Mouse (Mus musculus): ENCODE results near the gene Nlrp1b.

DNA sequence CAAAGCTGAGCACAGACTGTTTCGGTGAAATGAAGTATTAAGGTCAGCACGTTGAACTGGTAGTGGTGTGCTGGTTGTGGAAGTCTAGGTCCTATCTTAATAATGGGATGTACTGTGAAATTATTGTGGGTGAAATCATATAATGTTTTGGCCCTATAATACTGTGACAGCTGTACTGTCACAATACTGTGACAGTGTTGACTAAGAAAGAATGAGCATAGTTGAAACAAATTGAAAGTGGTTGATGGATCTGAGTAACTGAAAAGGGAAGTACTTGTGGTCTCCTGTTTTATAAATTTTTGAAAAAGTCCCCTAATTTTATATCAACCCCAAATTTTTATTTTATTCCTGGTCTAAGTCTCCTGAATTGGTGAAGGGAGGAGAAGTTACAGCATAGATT, 123.4 kb downstream of the Nlrp1b start:
- TF ChIP-seq CTCF (IDR thresholded peaks at IDR 0.05; ENCODE audit: low read depth) (no peak), EP300 (IDR thresholded peaks at IDR 0.05; ENCODE audit: low read depth) (no peak)

Data from heart, postnatal 0 days (tissue).